Mouse (Mus musculus) MEL (cell line): ENCODE measurements around the gene Myh6.
"Not testable (repeated sequence)": the region's sequence is repeated elsewhere in the genome, so short reads cannot be mapped to it uniquely, and the experiment has no call there.

Source experiments
- EP300 ChIP-seq, 2 experiments: IDR thresholded peaks; 2 replicates each; pipeline ENCODE4 v1.6.1; 2011; ENCODE audit warnings: improper control_type of control experiment in 2 of 2, low read length in 2 of 2, low read depth in 1 of 2, mild to moderate bottlenecking in 1 of 2
- RCOR1 ChIP-seq: IDR thresholded peaks from 2 replicates; pipeline ENCODE4 v1.6.1; 2012; ENCODE audit warnings: low read depth, mild to moderate bottlenecking, inconsistent platforms, low read length, improper control_type of control experiment

- not testable (repeated sequence) for TF ChIP-seq RCOR1; EP300 (IDR thresholded peaks at IDR 0.05; ENCODE audit: low read depth in 1 of 2, low read length in 2 of 2)
These were observed 6.1 kb upstream of the Myh6 start for GRCm38 (mm10) chr14:54972786-54973185.
